13 mouse cellular contexts compared by ENCODE assay signal in the genomic region with DNA sequence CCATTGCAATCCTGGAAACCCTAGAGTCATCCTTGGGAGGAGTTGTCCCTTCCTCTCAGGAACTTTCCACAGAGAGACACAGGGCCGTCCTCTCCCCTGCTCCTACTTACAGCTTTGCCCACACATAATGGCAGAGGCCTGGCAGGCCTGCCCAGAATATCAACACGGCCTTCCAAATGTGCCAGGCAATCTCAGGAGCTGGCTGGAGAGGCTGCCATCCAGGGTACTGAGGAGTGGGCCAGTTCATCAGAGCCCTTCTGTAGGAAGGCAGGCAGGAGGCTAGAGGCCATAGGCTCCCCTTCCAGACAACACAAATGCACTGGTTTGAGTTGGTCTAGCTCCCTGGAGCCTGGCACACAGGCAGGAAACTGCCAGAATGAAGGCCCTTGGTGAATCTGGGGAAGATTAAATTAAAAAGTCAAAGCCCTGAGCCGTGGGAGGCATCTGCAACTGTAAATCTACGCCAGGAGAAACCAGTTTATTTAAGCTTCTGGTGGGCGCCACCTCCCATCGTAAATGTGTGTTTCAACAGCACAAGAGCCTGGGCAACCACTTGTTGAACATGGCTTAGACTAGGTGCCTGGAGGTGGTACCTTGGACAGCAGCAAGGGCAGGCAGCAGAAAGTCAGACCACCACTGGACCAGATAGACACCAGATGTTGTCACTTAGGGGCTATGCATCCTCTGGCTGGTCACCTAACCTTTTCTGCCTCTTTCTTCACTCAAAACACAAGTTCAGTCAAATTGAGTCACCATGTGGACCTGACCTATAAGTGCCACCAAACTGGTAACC.
A peak's percentile ranks its signal among the peaks of the same experiment; 100 is the strongest.
DNase-seq lines count a peak whose midpoint lies in the region; ATAC-seq lines count a peak whose summit lies in the region.
"Had no signal": no experiment of that assay in that cellular context is flagged by ENCODE, and none has a peak within 500 bp of the region (broad histone marks: within the 10 kb centered on the region; RNA-seq: fewer than 3 reads in every experiment).

No protein-coding gene starts in this region.

- H3K9ac ChIP-seq in hindbrain, embryonic 15.5 days: no peak overlapping the region
- no peak overlapping the region for H3K9ac ChIP-seq in hindbrain, embryonic 12.5 days
- no peak overlapping the region for H3K9ac ChIP-seq in neural tube, embryonic 11.5 days (ENCODE audit: low read length)
- H3K9ac ChIP-seq: intestine, embryonic 15.5 days; limb, embryonic 15.5 days; stomach, embryonic 15.5 days had no signal

- no peaks in the 10 kb centered on the region for H3K9me3 ChIP-seq in hindbrain, embryonic 15.5 days
- no peaks in the 10 kb centered on the region for H3K9me3 ChIP-seq in hindbrain, embryonic 12.5 days (replicated peaks)
- H3K9me3 ChIP-seq in embryonic facial prominence, embryonic 10.5 days: no peaks in the 10 kb centered on the region
- H3K9me3 ChIP-seq in neural tube, embryonic 11.5 days (ENCODE audit: control insufficient read depth, low read length): no peaks in the 10 kb centered on the region
- H3K9me3 ChIP-seq: intestine, embryonic 15.5 days; limb, embryonic 15.5 days; stomach, embryonic 15.5 days had no signal

- H3K27me3 ChIP-seq in hindbrain, embryonic 15.5 days: no peaks in the 10 kb centered on the region
- H3K27me3 ChIP-seq in hindbrain, embryonic 12.5 days: no peaks in the 10 kb centered on the region
- H3K27me3 ChIP-seq in embryonic facial prominence, embryonic 10.5 days (replicated peaks; ENCODE audit: low read depth, poor library complexity, severe bottlenecking): no peaks in the 10 kb centered on the region
- no peaks in the 10 kb centered on the region for H3K27me3 ChIP-seq in neural tube, embryonic 11.5 days (ENCODE audit: control insufficient read depth, insufficient read depth, low read length)
- H3K27me3 ChIP-seq: intestine, embryonic 15.5 days; limb, embryonic 15.5 days; megakaryocyte, embryonic 14.5 days; stomach, embryonic 15.5 days had no signal

- peak; percentile 54; the same call in 1 of the 2 replicates for ATAC-seq in hindbrain, embryonic 15.5 days (ENCODE audit: low FRiP score, low read depth)
- no peak for ATAC-seq in hindbrain, embryonic 12.5 days (ENCODE audit: low FRiP score)
- ATAC-seq in neural tube, embryonic 11.5 days (ENCODE audit: insufficient read depth, low FRiP score, low TSS enrichment): no peak
- ATAC-seq: intestine, embryonic 15.5 days had no signal

- H3K36me3 ChIP-seq in hindbrain, embryonic 15.5 days: no peaks in the 10 kb centered on the region
- H3K36me3 ChIP-seq in hindbrain, embryonic 12.5 days: no peaks in the 10 kb centered on the region
- no peaks in the 10 kb centered on the region for H3K36me3 ChIP-seq in embryonic facial prominence, embryonic 10.5 days (replicated peaks)
- H3K36me3 ChIP-seq in neural tube, embryonic 11.5 days (ENCODE audit: control insufficient read depth, insufficient read depth, low read length): no peaks in the 10 kb centered on the region
- H3K36me3 ChIP-seq: intestine, embryonic 15.5 days; limb, embryonic 15.5 days; stomach, embryonic 15.5 days had no signal

- WGBS in hindbrain, embryonic 15.5 days: 74% methylated on average over 6 of the region's 6 CpGs
- WGBS in hindbrain, embryonic 12.5 days: 77% methylated on average over 6 of the region's 6 CpGs
- 74% methylated on average over 6 of the region's 6 CpGs for WGBS in embryonic facial prominence, embryonic 10.5 days
- 62% methylated on average over 6 of the region's 6 CpGs for WGBS in neural tube, embryonic 11.5 days

- no peak overlapping the region for H3K4me3 ChIP-seq in hindbrain, embryonic 15.5 days
- no peak overlapping the region for H3K4me3 ChIP-seq in hindbrain, embryonic 12.5 days
- no peak overlapping the region for H3K4me3 ChIP-seq in embryonic facial prominence, embryonic 10.5 days
- H3K4me3 ChIP-seq in neural tube, embryonic 11.5 days (ENCODE audit: low read depth, low read length): no peak overlapping the region
- H3K4me3 ChIP-seq: intestine, embryonic 15.5 days; limb, embryonic 15.5 days; megakaryocyte, embryonic 14.5 days; stomach, embryonic 15.5 days had no signal

- H3K4me1 ChIP-seq in hindbrain, embryonic 15.5 days (replicated peaks): no peaks in the 10 kb centered on the region
- H3K4me1 ChIP-seq in hindbrain, embryonic 12.5 days: no peaks in the 10 kb centered on the region
- no peaks in the 10 kb centered on the region for H3K4me1 ChIP-seq in embryonic facial prominence, embryonic 10.5 days
- H3K4me1 ChIP-seq in neural tube, embryonic 11.5 days (ENCODE audit: control insufficient read depth, insufficient read depth, low read length): no peaks in the 10 kb centered on the region
- H3K4me1 ChIP-seq: intestine, embryonic 15.5 days; limb, embryonic 15.5 days; megakaryocyte, embryonic 14.5 days; stomach, embryonic 15.5 days had no signal

- no peak overlapping the region for H3K4me2 ChIP-seq in hindbrain, embryonic 15.5 days
- no peak overlapping the region for H3K4me2 ChIP-seq in hindbrain, embryonic 12.5 days (replicated peaks)
- no peak overlapping the region for H3K4me2 ChIP-seq in neural tube, embryonic 11.5 days (ENCODE audit: low read depth)
- H3K4me2 ChIP-seq: intestine, embryonic 15.5 days; limb, embryonic 15.5 days; stomach, embryonic 15.5 days had no signal

- H3K27ac ChIP-seq in hindbrain, embryonic 15.5 days (replicated peaks): no peak overlapping the region
- no peak overlapping the region for H3K27ac ChIP-seq in hindbrain, embryonic 12.5 days
- no peak overlapping the region for H3K27ac ChIP-seq in embryonic facial prominence, embryonic 10.5 days (replicated peaks)
- no peak overlapping the region for H3K27ac ChIP-seq in neural tube, embryonic 11.5 days (ENCODE audit: low read depth, low read length)
- H3K27ac ChIP-seq: intestine, embryonic 15.5 days; limb, embryonic 15.5 days; stomach, embryonic 15.5 days had no signal

- peak; percentile 36 for DNase-seq in right cerebral cortex, adult 18-20 months
- no peak for DNase-seq in right cerebral cortex, postnatal 4 days
- peak; percentile 70 for DNase-seq in embryonic facial prominence, embryonic 10.5 days (ENCODE audit: low spot score)
- DNase-seq in neural tube, embryonic 11.5 days (ENCODE audit: low spot score): peak; percentile 34
- no peak for DNase-seq in thymus, postnatal 14 days
- no peak for DNase-seq in yolk sac, embryonic 10.5 days (ENCODE audit: low spot score)
- DNase-seq: gastrocnemius, postnatal 10 days had no signal

Comparison
In these comparisons a context has a peak if more than half of its experiments do, and no peak if none do; other contexts are left out.
1. DNase-seq: peak in right cerebral cortex, adult 18-20 months (single experiment), embryonic facial prominence, embryonic 10.5 days (single experiment) and neural tube, embryonic 11.5 days (single experiment); none in right cerebral cortex, postnatal 4 days (single experiment), thymus, postnatal 14 days (single experiment) and yolk sac, embryonic 10.5 days (single experiment).